Mouse (Mus musculus) gastrocnemius, postnatal 14 days (tissue): Measurements from ENCODE around the gene Gm20388. TPM values are rescaled to one million over a fixed set of nuclear protein-coding genes. Genes with fewer than 3 reads are reported as not detected.

Experiments
- DNase-seq: peaks from one replicate; pipeline ENCODE4 v3.0.0; 2021; ENCODE audit warnings: mixed read lengths
- intact Hi-C: fragments of 180-260 bp; cut with DNase I; formaldehyde crosslinking; loops from one replicate; pipeline ENCODE4 v1.15.1; 2025; ENCODE audit warnings: low total_unique reads
- total RNA-seq, 2 experiments: library from RNA; stranded (reverse); gene quantifications; 2 replicates each; pipeline ENCODE4 v1.2.3; 2021

The Gm20388 gene
- total RNA-seq, 2 experiments from 2014 or later = 5.6 to 6.0 TPM

DNA sequence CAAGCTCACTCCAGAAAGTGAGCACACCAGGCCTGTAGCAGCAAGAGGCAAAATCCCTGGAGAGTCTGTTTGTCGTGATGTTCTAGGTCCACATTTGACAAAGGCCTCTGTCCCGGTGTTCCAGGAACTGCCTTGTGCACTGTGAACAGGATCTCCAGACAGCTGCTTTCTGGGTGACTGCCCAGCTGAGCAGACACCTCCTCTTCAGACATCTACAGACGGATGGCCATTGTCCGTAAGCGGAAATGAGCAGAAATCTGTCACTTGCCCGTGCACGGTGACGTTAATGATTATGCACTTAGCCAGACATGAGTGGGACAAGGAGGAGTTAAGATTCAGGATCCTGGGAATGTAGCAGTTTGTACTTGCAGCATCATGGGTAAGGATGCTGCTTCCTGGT, 2443.5 kb downstream of the Gm20388 start:
- intact Hi-C loops = no loop called here
- DNase-seq = no peak

DNA sequence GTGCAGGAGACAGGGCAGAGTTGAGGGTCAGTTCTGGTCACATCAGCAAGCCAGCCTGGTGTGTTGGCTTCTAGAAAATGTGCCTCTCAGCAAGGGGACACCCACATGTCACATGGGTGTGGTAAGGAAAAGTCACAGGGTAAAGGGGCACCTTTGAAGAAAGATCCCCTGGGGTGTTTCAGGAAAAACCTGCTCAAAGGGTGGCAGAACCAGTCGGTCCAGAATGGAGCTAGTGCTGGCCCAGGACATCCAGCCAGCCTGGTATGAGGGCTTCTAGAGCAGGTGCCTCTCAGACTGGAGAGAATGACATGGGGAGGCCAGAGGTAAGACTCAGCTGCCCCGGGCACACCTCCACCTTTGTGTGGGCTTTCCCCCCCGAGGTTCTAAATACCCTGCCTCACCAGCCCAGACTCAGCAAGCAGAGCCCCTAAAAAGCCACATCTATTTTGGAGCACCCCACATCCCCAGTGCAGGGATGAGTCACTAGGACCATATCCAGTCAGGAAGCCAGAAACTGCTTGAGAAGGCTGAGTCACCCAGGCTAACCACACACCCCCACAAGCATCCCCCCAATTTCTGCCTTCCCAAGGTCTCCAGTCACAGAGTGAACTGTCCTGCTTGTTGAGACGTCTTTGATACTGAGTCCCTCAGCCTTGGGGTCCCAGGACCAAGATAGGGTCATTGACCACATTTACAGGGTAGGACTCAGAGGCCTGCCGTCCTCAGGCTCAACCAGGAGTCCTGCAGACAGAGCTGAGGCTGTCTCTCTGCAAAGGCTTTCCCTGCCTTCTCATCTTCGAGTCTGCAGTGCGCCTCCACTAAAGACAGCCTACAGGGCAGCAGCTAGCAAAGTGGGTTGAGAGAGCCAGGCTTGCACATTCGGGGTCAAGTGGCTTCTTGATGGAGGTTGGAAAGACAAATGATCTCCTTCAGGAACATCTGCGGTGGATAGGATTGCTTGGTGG, 2445.3 kb downstream of the Gm20388 start:
- intact Hi-C loops = no loop called here
- DNase-seq = no peak

DNA sequence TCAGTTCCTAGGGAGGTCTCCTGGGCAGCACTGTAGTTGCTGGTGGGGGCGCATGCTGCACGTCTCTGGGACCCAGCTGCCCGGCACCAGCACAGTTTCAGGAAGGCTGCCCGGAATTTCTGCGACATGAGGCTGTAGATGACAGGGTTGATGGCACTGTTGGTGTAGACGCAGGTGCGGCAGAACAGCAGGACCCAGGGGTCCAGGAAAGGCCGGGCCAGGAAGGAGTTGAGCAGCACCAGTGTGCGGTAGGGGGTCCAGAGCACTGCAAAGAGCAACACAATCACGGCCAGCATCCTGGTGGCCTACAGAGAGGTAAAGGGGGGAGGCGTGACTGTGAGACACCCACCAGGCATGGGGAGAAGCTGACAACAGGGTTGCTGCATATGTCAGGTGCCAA, 2446.6 kb downstream of the Gm20388 start:
- intact Hi-C loops = no loop called here
- no peak for DNase-seq

DNA sequence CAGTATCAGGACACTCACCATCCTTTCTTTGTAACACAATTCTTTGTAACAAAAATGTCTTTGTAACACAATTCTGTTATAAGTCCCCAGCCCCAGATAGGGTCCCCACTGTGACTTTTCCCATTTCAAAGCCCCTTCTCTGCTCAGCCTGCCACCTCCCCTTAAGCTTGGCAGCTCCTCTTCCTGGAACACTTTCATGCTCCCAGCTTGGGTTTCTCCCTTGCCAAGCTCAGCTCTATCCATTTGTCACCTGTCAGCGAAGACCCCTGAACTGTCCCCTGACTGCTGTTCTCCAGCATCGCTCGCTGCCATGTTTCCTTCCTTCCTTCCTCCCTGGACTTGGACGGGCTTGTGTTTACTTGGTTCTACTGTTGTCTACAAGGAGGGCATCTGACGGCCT, 2447.0 kb downstream of the Gm20388 start:
- intact Hi-C loops = no loop called here
- no peak for DNase-seq

DNA sequence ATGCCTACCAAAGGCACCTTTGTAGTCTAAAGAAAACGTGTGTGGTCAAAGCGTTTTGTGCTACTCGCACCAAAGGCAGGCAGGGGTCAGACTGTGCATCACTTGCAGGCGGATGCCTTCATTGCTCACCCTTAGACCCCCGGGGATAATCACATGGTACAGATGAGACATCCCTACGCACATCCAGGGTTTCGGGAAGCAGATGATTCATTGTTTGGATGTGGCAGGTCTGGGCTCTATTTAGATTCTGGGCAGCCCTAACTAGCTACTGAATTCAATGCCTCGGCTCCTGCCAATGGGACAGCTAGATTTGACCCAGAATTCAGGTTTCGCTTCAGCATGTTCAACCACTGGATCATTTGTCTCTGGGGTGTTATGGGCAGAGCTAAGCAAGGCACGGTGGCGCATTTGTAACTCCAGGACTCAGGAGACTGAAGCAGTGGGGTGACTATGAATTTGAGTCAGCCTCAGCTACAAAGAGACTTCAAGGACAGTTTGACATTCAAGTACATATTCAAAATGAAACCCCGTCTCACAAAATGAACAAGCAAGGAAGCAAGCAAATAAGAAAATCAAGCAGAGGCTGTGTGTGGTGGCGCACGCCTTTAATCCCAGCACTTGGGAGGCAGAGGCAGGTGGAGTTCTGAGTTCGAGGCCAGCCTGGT, 2448.6 kb downstream of the Gm20388 start:
- intact Hi-C loops = no loop called here
- DNase-seq = no peak

DNA sequence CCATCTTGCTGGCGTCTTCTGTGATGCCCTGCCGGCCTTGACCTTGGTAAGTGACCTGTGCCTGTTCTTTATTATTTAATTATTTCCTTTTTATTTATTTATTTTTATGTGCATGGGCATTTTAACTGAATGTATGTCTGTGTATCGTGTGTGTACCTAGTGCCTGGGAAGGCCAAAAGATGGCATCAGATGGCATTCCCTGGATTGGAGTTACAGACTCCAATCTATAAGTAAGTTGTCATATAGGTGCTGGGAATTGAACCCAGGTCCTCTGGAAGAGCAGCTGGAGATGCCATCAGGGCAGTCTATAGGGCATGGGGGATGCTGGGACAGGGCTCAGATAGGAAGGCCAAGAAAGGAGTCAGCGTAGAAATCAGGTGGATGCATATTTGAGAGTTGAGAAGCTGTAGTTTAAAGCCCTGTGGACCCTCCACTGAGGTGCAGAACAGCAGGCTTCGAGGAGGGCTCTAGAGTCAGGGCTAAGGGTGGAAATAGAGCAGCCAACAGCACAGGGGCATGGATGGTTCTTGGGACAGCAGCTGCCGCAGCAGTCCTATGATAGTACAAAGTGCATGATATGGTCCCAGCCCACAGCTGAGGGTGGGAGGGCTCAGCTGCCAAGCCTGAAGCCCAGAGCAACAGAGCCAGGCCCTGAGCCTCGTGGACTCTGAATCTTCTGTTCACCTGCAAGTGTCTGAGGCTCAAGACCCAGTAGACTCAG, 2450.2 kb downstream of the Gm20388 start, which contains the start of gene Trhr2:
Gene Trhr2, minus strand, starts transcription at position 51 of the 721 bp plus-strand sequence.
- intact Hi-C loops = loop anchor here (2.0 kb wide), 1 partner anchor 84 kb away; no protein-coding TSS in a partner anchor
- DNase-seq = no peak

DNA sequence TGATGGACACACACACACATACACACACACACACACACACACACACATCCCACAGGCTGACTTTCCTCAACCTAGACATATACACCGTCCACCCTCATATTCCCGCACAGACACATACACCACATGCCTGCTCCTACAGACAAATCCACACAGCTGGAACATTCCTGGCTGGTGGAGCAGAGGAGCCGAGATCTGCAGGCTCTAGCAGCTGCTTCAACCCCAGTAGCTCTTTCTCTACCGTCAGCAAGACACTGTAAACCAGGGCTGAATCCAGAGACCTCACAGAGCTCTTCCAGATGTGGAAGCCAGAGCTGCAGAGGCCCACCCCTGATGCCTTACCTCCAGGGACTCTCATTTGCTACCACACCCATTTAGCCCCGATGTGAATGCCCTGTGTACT, 2451.6 kb downstream of the Gm20388 start:
- DNase-seq = no peak
- intact Hi-C loops = no loop called here

DNA sequence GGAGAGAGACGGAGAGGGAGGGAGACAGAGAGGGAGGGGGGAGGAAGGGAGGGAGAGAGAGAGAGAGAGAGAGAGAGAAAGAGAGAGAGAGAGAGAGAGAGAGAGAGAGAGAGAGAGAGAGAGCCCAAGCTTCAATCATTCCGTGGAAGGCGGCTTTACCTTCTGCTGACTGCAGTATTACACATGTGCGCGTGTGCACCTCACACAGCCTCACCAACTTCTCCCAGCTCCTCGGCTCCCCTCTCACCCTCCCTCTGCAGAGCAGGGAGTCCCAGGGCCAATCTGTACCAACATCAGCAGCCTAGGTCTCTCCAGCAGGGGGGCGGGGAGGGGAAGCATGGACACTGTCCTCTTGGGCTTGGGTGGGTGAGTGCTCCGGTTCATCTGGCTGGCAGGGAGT, 2452.3 kb downstream of the Gm20388 start:
- intact Hi-C loops = no loop called here
- DNase-seq = no peak

DNA sequence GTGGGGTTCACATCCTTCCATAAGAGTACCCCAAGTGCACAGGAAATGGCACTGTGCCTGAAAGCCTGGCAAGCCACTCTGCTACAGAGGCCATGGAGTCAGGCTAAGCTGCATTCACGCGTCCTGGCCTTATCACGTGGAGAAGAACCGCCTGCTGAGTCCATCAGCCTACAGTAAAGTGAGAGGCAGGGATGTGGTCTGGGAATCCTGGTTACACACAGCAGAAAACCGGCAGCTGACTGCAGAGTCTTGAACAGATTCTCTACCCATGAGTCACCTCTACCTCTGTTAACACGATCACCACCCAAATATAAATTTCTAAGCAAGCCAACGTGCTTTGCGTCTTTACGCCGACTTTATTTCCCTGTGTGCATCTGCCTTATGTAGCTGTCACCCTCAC, 2457.9 kb downstream of the Gm20388 start:
- DNase-seq = no peak
- intact Hi-C loops = loop anchor here (5.0 kb wide), 1 partner anchor 36 kb away; no protein-coding TSS in a partner anchor

DNA sequence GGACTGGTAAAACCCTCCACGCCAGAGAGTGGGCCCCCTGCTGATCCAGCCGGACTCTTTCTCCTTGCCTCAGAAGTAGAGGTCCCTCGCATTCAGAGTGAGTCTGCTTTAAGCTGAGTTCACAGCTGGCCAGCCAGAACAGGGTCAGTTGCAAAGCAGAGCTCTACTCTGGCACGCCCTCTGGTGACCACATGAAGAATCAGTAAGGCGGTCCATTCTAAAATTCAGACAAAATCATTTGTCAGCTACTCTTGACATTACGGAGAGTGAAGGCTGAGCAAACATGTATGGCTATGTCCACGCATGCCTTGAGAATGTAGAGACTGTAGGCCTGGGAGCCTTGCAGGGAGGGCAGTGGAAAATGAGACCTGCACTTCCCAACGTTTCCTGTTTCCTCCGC, 2459.0 kb downstream of the Gm20388 start:
- intact Hi-C loops = loop anchor here (2.0 to 5.0 kb wide), 2 partner anchors 37 to 97 kb away; no protein-coding TSS in a partner anchor
- peak; percentile 77 for DNase-seq

DNA sequence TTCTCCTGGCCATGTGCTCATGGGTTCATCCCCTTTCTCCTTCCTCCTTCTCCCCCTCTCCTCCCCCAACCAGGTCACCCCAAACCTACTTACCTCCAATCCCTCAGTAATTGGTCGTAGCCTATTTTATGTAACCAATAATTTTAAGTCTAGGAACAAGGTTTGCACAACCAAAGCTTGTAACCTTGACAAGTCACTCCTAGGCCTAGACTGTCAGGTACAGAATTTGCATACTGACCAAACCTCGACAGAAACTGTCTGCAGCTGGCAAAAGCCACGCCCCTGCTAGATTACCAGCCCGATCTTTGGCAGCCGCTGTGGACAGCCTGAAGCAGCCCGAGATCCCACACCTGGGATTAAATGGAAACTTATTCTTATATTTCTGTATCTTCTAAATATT, 2461.1 kb downstream of the Gm20388 start:
- no peak for DNase-seq
- intact Hi-C loops = loop anchor here (2.0 kb wide), 1 partner anchor 99 kb away; no protein-coding TSS in a partner anchor

DNA sequence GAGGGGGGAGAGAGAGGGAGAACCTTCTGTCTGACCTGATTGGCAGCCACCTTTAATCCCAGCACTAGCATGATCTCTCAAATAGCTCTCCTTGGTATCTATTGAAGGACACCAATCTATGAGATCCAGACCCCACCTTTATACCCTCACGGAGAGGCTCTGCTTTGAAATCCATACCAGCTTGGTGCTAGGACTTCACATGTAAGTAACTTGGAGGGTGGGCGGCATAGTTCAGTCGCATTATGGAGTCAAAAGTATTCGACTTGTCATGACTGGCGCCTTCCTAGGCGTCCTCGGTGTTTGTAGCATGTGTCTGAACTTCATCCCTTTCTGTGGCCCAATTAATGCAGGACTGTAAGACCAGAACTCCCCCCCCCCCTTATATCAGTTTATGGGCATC, 2464.7 kb downstream of the Gm20388 start:
- DNase-seq = no peak
- intact Hi-C loops = no loop called here

DNA sequence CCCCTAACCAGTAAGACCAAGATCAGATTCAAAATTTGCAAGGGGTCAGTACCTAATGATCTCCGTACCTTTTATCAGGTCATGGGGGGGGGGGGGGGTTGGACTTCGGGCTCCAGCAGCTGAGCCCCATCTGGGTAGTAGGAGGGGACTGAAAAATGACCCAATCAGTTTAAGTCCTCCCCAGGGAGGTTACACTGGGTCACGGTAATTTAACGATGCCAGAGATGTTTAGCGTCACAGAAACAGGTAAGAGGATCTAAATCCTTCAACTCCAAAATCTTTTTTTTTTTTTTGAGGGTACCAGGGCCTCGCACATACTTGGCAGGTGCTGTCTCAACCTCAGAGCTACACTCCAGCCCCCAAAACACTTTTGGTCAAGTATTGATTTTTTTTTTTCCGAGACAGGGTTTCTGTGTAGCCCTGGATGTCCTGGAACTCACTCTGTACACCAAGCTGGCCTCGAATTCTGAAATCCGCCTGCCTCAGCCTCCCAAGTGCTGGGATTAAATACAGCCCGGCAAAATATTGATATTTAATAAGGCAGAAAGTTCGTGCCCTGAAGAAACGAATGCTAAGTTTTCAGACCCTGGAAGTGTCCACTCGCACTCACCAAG, 2465.2 kb downstream of the Gm20388 start:
- intact Hi-C loops = no loop called here
- DNase-seq = no peak

DNA sequence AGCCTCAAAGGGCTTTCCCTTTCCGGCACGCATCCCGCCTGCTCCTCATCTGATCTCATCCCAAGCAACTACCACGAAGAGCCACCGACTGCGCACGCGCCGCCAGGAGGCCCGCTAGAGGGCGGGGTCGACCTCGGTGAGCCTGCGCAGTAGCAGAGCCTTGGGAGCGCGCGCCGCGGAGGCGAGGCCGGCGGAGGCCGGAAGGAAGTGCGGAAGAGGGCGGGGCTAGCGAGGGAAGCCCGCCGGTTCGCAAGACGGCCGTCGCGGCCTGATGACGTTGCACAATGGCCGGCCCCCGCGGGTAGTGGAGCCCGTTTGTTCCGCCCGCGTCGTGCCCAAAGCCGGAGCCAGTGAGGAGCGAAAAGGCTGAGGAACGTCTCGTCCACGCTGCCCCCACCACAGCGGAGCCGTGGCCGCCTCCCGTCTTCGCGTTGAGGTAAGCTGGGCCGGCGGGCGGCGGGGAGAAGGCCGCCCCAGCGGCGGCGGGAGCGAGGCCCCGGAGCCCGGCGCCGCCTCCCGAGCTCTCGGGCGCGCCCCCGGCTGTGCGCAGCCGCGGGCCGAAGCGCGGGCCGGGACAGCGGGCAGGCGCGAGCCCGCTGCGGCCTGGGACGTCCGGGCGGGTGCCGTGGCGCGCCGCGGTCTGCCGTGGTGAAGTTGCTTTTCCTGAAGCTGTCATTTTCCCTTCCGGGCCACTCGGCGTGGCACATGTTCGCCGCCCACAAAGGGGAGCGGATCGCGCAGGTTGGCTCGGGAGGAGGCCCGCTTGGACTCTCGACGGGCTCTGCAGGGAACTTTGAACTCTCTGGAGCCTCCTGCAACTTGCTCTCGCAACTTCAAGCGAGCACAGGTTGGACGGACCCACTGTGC, 2466.0 kb downstream of the Gm20388 start, which contains the start of gene Zc3h18:
Gene Zc3h18, plus strand, starts transcription at position 245 of the 867 bp plus-strand sequence.
- intact Hi-C loops = no loop called here

DNA sequence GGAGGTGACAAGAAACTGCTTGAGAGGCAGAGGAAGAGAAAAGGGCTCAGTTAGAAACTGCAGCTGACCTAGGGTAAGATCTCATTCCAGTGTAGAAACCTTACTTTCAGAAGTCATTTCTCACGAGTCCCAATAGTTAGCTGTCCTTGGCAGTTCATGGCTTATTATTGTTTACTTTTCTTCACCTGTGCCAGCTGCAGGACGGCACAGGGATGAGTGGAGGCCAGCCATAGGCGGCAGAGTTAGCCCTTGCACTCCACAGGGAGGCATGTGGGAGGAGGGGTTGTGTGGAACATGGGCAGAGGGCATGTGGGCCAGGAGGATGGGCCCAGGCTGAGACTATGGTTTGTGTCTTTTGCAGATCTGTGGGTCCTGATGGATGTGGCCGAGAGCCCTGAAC, 2472.4 kb downstream of the Gm20388 start:
- DNase-seq = no peak
- intact Hi-C loops = no loop called here

More for the DNA sequence above, 2466.0 kb downstream of the Gm20388 start, which contains the start of gene Zc3h18:
- DNase-seq = peak; percentile 100

DNA sequence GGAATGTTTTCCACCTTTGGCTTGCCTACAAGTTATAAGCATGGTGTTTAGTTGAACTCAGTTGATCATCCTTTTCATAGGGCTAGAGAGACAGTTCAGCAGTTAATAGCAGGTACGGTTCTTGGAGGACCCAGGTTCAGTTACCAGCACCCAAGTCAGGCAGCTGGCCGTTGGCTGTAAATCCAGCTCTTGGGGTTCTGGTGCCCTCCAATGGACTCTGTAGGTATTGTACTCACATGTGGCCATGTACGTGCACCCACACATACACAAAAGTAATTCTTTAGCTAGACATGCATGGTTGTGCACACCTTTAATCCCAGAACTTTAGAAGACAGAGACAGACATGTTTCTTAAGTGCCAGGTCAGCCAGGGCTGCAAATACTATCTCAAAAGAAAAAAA, 2478.7 kb downstream of the Gm20388 start:
- intact Hi-C loops = no loop called here
- no peak for DNase-seq

DNA sequence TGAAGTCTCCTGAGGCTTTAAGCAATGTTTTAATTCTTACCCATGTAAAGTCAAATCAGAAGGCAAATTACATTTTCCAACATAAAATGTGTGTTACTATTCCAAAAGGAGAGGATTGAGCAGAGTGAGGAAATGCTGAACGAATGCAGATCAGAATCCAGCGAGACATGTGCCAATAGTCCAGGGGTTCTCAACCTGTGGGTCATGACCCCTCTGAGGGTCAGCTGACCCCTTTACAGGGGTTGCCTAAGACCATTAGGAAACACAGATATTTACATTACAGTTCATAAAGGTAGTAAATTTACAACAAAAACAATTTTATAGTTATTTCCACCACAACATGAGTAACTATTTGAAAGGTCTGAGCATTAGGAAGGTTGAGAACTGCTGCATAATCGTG, 2480.1 kb downstream of the Gm20388 start:
- no peak for DNase-seq
- intact Hi-C loops = no loop called here

DNA sequence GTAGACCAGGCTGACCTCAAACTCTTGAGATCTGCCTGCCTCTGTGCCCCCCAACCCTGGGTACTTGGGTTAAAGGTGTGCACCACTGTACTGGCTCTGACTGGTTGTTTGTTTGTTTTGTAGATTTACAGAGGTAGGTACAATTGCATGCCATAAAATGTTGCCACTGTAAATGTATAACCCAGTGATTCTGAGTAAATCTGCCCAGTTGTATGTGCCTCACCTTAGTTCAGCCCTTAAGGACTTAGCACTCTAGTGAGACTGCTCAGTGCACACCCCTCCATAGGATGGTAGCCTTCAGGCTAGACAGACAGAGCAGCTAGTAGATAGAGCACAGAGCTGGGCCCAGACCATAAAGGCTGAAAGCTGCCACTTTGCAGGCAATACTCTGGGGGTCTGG, 2483.1 kb downstream of the Gm20388 start:
- intact Hi-C loops = no loop called here
- DNase-seq = no peak
